Mouse (Mus musculus) brain, embryonic 18.5 days (tissue): ENCODE measurements around the gene Parvb.

Source experiments
- DNase-seq: peaks from one replicate; pipeline ENCODE4 v3.0.0-alpha.2; 2012; ENCODE audit warnings: low read depth, low spot score

Gene Parvb

GRCm38 (mm10) chr15:84324870-84325553 is 93.2 kb downstream of the Parvb start:
- no peak for DNase-seq

- no peak for DNase-seq
These were observed 93.9 kb downstream of the Parvb start for GRCm38 (mm10) chr15:84325736-84326135.

- DNase-seq = no peak
These were observed 97.0 kb downstream of the Parvb start for GRCm38 (mm10) chr15:84328870-84329269.

- no peak for DNase-seq
These were observed 98.1 kb downstream of the Parvb start for GRCm38 (mm10) chr15:84329940-84330339.

- DNase-seq = no peak
These were observed 99.3 kb downstream of the Parvb start for GRCm38 (mm10) chr15:84331066-84331612.

GRCm38 (mm10) chr15:84336281-84336817 is 104.5 kb downstream of the Parvb start:
- DNase-seq = no peak

- DNase-seq = no peak
These were observed 105.8 kb downstream of the Parvb start for GRCm38 (mm10) chr15:84337599-84337998.

- no peak for DNase-seq
These were observed 109.1 kb downstream of the Parvb start for GRCm38 (mm10) chr15:84340926-84341325.

- no peak for DNase-seq
These were observed 116.9 kb downstream of the Parvb start for GRCm38 (mm10) chr15:84348769-84349168.

- DNase-seq = no peak
These were observed 118.3 kb downstream of the Parvb start for GRCm38 (mm10) chr15:84349915-84350738.

GRCm38 (mm10) chr15:84351342-84351741 is 119.5 kb downstream of the Parvb start:
- DNase-seq = no peak

- DNase-seq = peak; percentile 73
These were observed 120.3 kb downstream of the Parvb start for GRCm38 (mm10) chr15:84351915-84352844.

GRCm38 (mm10) chr15:84355081-84355480 is 123.2 kb downstream of the Parvb start:
- no peak for DNase-seq

- no peak for DNase-seq
These were observed 132.9 kb downstream of the Parvb start for GRCm38 (mm10) chr15:84364746-84365145.
